Mouse (Mus musculus) layer of hippocampus, adult 9-11 months (tissue): Measurements from ENCODE around the gene Olfr701.

Experiments
- DNase-seq: peaks from one replicate; pipeline ENCODE4 v3.0.0; 2022

The Olfr701 gene

GRCm38 (mm10) chr7:106813829-106814228 lies at the start of gene Olfr701:
TSS of gene Olfr701 (plus strand) at chr7:106814129.
- no peak for DNase-seq

- DNase-seq, result no peak
Observed at GRCm38 (mm10) chr7:106788330-106788729, 25.6 kb upstream of the Olfr701 start.

GRCm38 (mm10) chr7:106793098-106793497 lies 20.8 kb upstream of the Olfr701 start, which contains the start of gene Olfr699:
TSS of gene Olfr699 (minus strand) at chr7:106793198.
- no peak for DNase-seq

GRCm38 (mm10) chr7:106808734-106809133 lies 5.2 kb upstream of the Olfr701 start, which contains the start of gene Olfr700:
TSS of gene Olfr700 (minus strand) at chr7:106808834.
- no peak for DNase-seq

GRCm38 (mm10) chr7:106815775-106816174 lies 1.8 kb downstream of the Olfr701 start:
- no peak for DNase-seq

DNA sequence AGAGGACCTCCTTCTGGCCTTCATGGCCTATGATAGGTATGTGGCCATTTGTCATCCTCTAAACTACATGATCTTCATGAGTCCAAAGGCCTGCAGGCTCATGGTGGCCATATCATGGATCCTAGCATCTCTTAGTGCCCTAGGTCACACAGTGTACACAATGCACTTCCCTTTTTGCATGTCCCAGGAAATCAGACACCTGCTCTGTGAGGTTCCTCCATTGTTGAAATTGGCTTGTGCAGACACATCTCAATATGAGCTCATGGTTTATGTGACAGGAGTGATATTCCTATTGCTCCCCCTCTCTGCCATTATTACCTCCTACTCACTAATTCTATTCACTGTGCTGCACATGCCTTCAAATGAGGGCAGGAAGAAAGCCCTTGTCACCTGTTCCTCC lies 4.5 kb downstream of the Olfr701 start:
- no peak for DNase-seq

DNA sequence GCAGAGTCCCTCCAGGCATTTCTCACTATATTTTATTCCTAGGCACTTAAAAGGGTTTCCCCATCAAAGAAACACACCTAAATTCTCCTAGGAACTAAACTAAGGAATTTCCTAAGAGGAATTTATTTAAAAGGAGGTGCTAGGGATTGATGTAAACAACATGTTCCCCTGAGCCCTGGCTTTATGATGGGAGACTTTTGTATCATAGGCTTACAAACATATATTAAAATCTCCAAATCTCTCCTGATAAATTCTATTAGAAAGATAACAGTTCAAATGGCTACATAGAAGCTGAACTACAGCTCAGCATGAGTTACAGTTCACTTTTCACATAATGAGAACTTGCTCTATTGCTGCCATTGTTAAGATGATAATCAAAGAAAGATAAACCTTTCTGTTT lies 19.9 kb downstream of the Olfr701 start, which contains the start of gene Olfr702:
TSS of gene Olfr702 (minus strand) at position 101 of the 400 bp plus-strand sequence.
- no peak for DNase-seq

- DNase-seq, result no peak
Observed at GRCm38 (mm10) chr7:106843060-106843459, 29.1 kb downstream of the Olfr701 start, which contains the start of gene Olfr703. TSS of gene Olfr703 (plus strand) at chr7:106843360.

GRCm38 (mm10) chr7:106862885-106863284 lies 49.0 kb downstream of the Olfr701 start, which contains the start of gene Olfr704:
TSS of gene Olfr704 (plus strand) at chr7:106863185.
- no peak for DNase-seq
